Mouse (Mus musculus) limb, embryonic 14.5 days (tissue): ENCODE measurements at regions not wholly inside any gene's neighbourhood (a gene's known extent, or its start where the extent isn't known, plus 50 kb on each side); places are given as distances from the start of the nearest gene placed in this dataset.

Source experiments
- ATAC-seq: fragments of 200-750 bp; cut with Nextera tagmentation; 2 replicates; pipeline ENCODE4 v1.8.0; 2017; ENCODE audit warnings: low read depth, moderate number of reproducible peaks, moderate TSS enrichment; ENCODE audit not compliant: low FRiP score
- DNase-seq: peaks from one replicate; pipeline ENCODE4 v3.0.0-alpha.2; 2015; ENCODE audit warnings: low spot score
- H3K27ac ChIP-seq: fragments of 300-500 bp; sonication (generic); replicated peaks from 2 replicates; pipeline ENCODE4 v1.5.1; 2014; ENCODE audit warnings: low read depth, mild to moderate bottlenecking, low read length, moderate library complexity, mixed read lengths
- H3K27me3 ChIP-seq: fragments of 300-500 bp; sonication (generic); 2 replicates; pipeline ENCODE4 v1.6.1; 2014; ENCODE audit warnings: low read length, mixed read lengths; ENCODE audit not compliant: control insufficient read depth, insufficient read depth
- H3K36me3 ChIP-seq: fragments of 300-500 bp; sonication (generic); 2 replicates; pipeline ENCODE4 v1.6.1; 2014; ENCODE audit warnings: mild to moderate bottlenecking, low read length, moderate library complexity, mixed read lengths; ENCODE audit not compliant: control insufficient read depth, insufficient read depth
- H3K4me1 ChIP-seq: fragments of 300-500 bp; sonication (generic); 2 replicates; pipeline ENCODE4 v1.6.1; 2014; ENCODE audit warnings: antibody characterized with exemption, low read length, mixed read lengths; ENCODE audit not compliant: control insufficient read depth, insufficient read depth
- H3K4me2 ChIP-seq: fragments of 300-500 bp; sonication (generic); replicated peaks from 2 replicates; pipeline ENCODE4 v1.6.1; 2014; ENCODE audit warnings: low read depth, mild to moderate bottlenecking, low read length, moderate library complexity; ENCODE audit not compliant: severe bottlenecking
- H3K4me3 ChIP-seq: fragments of 300-500 bp; sonication (generic); replicated peaks from 2 replicates; pipeline ENCODE4 v1.5.1; 2014; ENCODE audit warnings: low read length
- H3K9ac ChIP-seq: fragments of 300-500 bp; sonication (generic); 2 replicates; pipeline ENCODE4 v1.6.1; 2014; ENCODE audit warnings: mild to moderate bottlenecking, low read depth, low read length, moderate library complexity; ENCODE audit not compliant: severe bottlenecking
- H3K9me3 ChIP-seq: fragments of 300-500 bp; sonication (generic); 2 replicates; pipeline ENCODE4 v1.6.1; 2016; ENCODE audit warnings: low read length; ENCODE audit not compliant: control insufficient read depth
- POLR2A ChIP-seq: fragments of 200-500 bp; IDR thresholded peaks from 2 replicates; pipeline ENCODE4 v1.8.0; 2012; ENCODE audit warnings: inconsistent platforms, mild to moderate bottlenecking, moderate library complexity, borderline replicate concordance; ENCODE audit not compliant: insufficient read depth, insufficient read length; ENCODE audit errors: extremely low read depth
- WGBS: fragments of 180-500 bp; shearing (Covaris S2); extraction: QIAGEN DNeasy Blood & Tissue Kit; methylation state at CpG from one replicate; pipeline ENCODE4 v1.1.7; 2014; 5-methylcytosine and 5-hydroxymethylcytosine counted together

DNA sequence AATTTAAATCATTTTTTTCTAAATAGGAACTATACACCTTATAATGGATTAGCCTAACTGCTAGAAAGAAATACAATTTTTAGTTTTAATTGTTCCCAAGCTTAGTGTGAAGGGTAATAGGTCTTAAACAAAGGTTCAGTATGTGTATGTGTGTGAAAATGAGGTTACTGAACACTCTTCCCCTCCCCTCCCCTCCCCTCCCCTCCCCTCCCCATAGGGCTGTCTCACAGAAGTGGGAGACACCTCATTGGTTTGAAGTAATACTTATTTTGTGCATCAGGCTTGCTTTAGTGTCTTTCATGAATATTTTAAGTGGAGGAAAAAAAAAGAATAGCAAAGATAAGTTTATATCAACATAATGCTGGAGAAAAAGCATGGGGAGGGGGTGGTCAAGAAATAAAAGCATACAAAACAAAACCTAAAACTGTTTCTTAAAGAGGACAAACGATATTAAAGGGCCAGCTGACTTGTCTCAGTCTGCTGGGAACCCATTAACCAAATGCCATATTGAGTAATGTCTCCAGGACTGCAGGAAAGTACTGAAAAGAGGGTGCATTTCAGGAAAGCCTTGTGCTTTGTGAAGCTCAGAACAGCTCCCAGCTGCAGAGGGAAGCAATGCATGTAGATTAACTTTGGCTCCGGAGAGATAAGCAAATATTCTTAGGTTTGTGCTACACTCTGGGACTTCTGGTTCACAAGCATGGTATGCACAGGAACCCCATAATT is 59.2 kb downstream of the Csl start:
- H3K4me3 ChIP-seq: no peak overlapping the region
- H3K9ac ChIP-seq: no peak overlapping the region
- no peak for ATAC-seq

More for the DNA sequence above, 59.2 kb downstream of the Csl start:
- TF ChIP-seq POLR2A: no peak
- Histone ChIP-seq H3K27me3 (no peaks in the 10 kb centered on the region), H3K9me3 (no peaks in the 10 kb centered on the region), H3K36me3 (no peaks in the 10 kb centered on the region), H3K27ac (no peak overlapping the region), H3K4me2 (no peak overlapping the region), H3K4me1 (peaks cover 7% of the 10 kb centered on the region; the same call in 1 of the 2 replicates)
- DNase-seq: no peak
- WGBS: 47% methylated on average over 2 of the region's 2 CpGs
